Mouse (Mus musculus) c-Kit-positive CD71-positive TER-119-negative erythroid progenitor cells, embryonic 14.5 days (primary cell): ENCODE measurements at regions not wholly inside any gene's neighbourhood (a gene's known extent, or its start where the extent isn't known, plus 50 kb on each side); places are given as distances from the start of the nearest gene placed in this dataset.
"Not testable (repeated sequence)": the region's sequence is repeated elsewhere in the genome, so short reads cannot be mapped to it uniquely, and the experiment has no call there.

Experiments used
- DNase-seq: peaks from one replicate; pipeline ENCODE4 v3.0.0-alpha.2; 2013; ENCODE audit warnings: low read depth

DNA sequence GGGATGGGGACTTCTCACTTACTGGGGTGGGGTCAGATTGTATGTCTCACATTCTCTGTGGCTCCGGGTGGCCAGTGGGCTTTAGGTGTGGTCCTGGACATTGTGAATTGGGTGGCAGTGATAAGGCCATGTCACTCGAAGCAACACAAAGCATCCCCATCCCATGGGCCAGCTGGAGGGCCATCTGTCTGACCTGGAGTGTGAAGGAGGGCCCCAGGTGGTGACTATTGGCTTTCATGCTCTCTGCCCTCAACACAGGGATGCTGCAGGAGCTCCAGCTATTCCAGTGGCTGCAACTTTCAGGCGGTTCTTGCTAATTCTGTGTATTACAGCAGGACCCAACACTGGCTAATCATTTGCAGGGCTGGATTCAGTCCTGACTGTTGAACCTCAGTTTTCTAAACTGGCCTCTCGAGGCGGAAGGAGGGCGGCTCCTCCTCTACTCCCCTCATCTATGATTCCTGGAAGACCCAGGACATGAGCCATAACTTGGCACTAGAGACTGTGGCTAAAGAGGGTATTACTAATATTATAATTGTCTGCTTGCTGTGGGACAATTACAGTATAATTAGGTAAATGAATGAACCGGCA lies 64.1 kb downstream of the 9530068E07Rik start:
- DNase-seq, result no peak

DNA sequence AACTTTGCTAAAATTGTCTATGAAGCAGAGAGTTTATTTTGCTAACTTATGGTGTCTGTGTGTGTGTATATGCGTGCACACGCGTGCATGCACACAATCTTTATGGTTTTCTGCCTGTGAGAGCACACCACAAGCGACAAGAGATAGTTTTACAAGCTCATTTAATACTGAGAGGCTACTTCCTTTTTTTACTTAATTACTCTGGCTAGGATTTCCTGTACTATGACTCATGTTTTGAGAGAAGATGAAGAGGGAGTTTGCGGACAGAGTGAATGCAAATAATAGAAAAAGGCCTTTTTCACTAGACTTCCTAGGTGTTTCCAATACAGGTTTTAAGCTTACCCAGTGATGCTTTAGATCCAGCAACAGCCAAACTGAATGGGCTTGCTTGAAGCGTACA lies 74.9 kb downstream of the 9530068E07Rik start:
- DNase-seq, result not testable (repeated sequence)

DNA sequence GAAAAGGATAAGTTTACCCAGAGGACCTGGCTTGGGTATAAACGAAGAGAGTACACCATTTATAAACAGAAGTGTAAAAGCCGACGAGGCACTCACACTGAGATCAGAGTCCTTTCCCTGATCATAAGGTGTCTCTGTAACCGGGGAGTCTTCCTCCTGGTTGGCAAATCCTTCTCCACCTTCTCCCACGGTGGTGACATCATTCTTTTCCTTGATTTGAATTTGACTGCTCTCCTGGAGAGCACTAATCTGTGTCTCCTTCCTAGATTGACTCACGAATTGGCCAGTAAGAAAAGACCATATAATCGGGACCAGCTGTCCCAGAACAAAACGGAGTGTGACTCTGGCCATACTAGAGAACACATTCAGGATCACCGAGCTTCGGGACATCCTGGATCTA lies 83.9 kb downstream of the 9530068E07Rik start:
- DNase-seq, result not testable (repeated sequence)

DNA sequence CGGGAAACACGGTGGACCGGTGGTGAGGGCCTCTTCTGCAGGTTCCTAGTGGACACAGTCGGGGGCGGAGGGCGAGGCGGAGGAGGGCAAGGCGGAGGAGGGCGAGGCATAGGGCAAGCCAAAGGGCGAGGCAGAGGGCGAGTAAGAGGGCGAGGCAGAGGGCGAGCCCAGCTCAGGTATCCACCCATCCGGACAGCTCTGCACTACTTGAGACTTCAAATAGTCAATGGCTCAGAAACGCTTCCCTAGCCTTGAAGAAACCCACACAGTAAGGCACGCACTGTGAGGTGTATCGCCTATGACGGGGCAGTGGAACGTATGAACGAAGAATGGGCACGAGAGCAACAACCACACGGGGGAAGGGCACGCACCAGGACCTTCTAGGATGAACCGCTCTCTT lies 84.5 kb downstream of the 9530068E07Rik start:
- DNase-seq, result not testable (repeated sequence)

GRCm38 (mm10) chr11:52483534-52483933 lies 87.3 kb downstream of the 9530068E07Rik start:
- not testable (repeated sequence) for DNase-seq

DNA sequence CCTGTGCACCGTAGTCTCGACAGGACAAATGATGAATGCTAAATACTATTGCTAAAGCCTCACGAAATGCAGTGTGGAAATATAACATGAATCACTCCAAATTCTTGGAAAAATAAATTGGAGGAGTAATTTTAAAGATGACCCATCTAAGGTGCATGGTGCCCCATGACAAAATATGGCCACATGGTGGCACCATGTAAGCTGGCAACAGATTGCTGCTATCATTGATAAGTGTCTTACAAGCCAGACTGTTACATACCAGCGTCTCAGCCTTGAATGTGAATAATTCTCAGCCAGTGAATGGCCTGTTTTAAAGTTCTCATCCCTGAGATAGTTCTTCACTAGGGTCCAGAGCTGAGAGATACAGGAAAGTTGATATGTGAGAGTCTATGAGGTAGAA lies 92.3 kb downstream of the 9530068E07Rik start:
- not testable (repeated sequence) for DNase-seq

DNA sequence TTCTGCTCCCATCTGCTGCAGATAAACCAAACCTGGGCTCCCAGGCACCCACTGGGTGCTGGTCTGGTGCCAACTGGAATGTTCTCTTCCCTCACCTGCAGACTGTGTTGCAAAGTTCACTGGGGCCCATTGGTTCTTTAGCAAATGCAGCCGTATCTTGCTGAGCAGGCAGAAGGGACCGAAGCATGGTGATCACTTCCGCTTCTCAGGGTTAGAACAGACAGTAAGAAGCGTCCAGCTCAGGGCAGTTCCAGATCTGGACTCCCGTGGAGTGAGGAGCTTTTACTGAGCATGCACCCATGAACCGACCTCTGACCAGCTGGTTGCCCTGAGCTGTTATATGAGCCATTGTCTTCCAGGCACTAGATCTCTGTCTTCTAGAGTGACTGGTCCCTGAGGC lies 97.1 kb downstream of the 9530068E07Rik start:
- DNase-seq, result no peak

DNA sequence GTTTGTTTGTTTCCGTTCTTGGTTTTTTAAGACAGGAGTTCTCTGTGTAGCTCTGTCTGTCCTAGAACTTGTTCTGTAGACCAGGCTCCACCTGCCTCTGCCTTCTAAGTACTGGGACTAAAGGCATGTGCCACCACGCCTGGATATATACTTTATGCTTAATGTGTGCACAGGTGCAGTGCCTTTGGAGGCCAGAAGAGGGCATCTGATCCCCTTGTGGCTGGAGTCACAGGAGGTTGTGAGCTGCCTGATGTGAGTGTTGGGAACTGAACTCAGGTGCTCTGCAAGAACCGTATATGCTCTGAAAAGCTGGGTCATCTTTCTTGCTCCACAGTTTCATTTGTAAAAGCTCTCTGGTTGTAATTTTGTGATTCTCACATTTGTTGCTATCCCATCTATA lies 100.7 kb downstream of the 9530068E07Rik start:
- DNase-seq, result no peak

DNA sequence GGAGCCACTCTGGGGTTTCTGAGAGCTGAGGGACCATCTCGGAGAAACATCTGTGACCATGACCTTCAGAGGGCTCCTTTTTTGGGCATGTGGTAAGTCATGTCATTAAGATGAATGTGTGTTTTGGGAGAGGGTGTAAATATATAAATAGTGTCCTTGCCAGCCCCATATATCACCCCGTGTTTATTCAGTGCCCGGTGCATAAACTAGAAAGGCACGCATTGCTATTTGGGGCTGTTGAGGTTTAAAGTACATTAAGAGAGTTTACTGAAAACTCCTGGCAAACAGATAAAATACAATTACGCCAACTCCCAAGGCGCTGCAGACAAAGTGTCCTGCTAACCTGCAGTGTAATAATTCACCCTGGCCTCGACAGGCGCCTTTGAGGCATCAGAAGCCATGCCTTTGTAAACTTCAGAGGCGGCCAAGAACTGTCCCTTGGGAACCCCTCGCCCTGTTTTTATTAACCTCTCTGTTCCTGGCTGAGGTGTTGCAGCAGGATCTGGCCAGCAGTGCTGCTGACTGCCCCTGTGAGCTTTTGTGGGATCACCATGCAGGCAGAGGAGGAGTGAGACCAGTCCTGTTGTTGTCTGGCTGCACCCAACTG lies 106.6 kb downstream of the 9530068E07Rik start:
- DNase-seq, result no peak

DNA sequence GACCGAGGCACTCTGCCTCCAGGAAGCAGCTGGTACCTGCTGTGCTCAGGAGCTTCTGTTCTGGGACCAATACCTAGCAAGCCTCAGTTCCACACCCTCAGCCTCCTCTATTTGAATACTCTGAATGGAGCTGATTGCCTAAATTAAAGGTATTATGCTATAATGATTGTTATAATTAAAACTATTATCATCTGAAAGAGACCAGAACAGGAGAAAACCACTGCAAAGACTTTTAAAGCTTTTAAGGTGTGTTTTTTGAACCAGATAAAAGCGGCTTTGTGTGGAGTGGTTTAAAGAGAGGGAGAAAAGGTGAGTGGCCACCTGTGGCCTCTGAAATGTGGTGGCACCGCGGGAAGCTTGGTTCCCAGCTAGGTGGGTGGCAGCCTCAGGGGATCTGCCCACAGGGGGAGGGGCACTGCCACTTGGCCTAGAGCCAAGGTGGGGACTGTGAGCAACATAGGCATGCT lies 115.6 kb downstream of the 9530068E07Rik start:
- DNase-seq, result no peak

GRCm38 (mm10) chr11:52517330-52517729 lies 121.1 kb downstream of the 9530068E07Rik start:
- peak; percentile 6 for DNase-seq

DNA sequence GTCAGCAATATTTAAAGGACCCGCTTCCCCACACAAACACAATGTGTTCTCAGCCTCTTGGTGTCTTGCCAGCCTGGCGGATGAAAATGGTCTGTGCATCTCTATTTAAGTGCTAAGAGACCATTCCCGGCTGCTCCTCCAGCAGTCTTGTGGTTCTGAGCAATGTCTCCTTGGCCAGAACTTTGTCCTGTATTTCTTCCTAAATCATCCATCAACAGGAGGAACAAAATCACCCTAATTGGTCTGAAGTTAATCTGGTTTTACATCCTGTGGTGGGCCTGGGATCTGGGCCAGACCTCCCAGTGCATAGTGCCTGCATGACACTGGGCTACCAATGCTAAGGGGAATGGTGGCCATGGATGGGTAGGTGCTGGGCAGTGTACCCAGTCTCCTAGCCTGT lies 123.6 kb downstream of the 9530068E07Rik start:
- DNase-seq, result no peak

DNA sequence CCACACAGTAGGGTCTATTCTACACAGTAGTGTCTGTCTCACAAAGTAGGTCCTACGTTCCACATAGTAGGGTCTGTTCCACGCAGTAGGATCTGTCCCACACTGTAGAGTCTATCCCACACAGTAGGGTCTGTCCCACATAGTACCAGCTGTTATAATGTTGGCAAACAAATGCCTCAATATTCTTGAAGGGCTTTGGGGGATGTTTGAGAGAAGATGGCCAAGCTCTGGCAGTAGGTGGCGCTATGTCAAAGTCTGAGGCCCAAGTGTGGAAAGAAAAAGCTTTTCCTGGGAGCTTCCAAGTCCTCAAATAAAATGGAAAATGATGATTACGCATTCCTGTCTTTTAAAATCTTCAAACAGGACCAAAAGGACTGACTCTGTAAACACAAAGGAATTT lies 125.7 kb downstream of the 9530068E07Rik start:
- peak; percentile 6 for DNase-seq

DNA sequence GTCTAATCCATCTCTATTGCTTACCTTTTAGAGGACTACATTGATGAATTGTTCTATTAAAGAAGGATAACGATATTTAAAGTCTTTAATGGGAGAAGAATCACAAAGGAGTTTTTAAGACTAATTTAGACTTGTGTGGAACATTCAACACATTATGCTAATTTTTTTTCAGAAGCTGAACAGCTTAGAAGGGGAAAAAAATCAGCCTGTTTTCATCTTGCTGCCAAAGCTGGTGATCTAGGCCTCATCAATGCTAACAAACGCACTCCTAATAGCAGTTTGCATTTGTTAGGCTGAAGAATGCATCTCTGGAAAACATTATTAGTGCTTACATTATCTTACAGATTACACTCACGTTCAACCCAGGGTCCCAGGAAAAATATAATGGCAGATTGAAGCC lies 126.2 kb downstream of the 9530068E07Rik start:
- DNase-seq, result no peak

- DNase-seq, result no peak
Measured at GRCm38 (mm10) chr11:52523191-52523590, 127.0 kb downstream of the 9530068E07Rik start.

DNA sequence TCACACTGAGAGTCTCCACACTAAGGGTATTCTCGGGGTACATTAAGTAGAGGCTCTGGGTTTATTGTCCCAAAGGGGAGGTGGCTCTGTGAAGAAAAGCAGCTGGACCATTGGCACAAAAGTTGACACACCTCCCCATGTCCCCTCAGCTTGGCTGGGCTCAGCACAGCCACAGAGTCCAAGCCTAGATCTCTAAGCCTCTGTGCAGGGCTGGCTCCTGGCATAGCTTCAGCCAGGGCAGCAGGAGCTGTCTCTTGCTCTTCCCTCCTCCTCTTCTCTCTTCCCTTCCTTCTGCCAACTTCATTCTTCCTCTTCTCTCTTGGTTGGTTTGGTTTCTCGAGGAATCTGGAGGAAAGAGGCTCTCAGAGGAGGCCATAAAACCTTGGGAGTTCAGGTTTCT lies 127.4 kb downstream of the 9530068E07Rik start:
- no peak for DNase-seq

DNA sequence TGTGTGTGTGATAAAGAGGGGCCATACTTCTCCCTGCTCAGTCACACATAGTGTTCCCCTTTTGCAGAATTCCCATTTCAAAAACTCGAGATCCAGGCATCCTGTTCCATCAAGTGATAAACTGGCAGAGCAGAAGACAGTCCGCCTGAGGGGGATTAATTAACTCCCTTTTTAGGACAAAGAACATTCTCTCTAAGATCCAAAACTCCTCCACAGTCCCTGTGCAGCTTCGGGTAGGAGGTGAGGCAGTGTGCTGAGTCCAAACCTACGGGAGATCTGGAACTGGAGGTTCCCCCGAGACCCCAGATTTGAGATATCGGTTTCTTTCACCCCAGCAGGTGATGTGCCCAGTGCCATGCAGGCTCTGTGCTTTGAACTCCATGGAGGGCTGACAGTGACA lies 129.2 kb downstream of the 9530068E07Rik start:
- DNase-seq, result no peak

DNA sequence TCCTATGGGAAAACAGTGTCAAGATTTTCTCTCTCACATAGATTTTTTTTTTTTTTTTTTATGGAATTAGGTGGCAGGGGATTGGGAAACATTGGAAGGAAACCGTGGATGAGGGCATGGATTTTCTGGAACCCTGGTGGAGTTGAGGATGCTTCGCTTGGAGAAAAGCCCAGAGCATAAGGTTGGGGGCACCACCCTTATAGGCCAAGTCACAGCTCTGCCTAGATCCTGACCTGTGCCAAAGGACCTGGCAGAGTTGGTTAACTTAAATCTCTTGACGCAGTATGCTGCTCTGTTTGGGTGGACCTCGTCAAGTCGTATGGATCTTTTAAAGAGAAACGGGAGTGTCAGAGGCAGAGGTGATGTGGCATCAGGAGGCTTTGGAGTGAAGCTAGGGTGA lies 130.1 kb downstream of the 9530068E07Rik start:
- no peak for DNase-seq

- DNase-seq, result no peak
Measured at GRCm38 (mm10) chr11:52533379-52533778, 137.2 kb downstream of the 9530068E07Rik start.

- DNase-seq, result no peak
Measured at GRCm38 (mm10) chr11:52534586-52534985, 138.4 kb downstream of the 9530068E07Rik start.

DNA sequence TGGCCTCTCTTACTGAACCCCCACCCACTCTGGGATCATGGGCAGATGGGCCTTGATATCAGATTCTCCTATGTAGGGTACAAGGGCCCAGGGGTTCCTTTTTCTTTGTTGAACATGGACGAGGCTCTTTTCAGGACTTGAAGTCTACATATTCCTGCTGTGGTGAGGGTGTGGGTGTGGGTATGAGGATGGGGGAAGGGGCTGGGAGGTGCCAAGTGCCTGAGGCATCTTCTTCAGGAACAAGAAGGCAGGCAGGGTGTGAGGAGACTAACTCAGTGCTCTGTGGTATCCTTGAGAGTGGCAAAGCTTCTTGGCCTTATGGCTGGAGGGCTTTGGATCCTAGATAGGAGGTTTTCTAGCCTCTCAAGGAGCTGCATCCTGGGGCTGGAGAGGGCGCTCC lies 140.0 kb downstream of the 9530068E07Rik start:
- DNase-seq, result no peak

DNA sequence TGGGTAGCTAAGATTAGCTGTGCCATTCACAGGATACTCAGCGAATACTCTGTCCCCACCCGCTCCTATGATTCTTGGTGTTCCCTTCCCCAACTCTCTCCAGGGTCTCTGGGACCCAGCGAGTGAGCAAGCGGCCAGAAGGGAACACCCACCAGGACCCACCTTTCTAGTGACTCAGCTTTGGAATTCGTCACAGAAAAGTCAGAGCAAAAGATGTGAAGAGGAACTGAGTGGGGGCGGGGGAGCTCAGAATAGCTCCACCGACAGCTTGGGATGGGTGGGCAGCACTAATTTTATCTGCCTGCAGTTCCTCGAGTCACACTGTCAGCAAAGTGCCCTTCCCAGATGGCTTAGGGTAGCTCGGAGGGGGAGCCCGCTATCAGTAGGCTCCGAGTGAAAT lies 140.6 kb downstream of the 9530068E07Rik start:
- no peak for DNase-seq

DNA sequence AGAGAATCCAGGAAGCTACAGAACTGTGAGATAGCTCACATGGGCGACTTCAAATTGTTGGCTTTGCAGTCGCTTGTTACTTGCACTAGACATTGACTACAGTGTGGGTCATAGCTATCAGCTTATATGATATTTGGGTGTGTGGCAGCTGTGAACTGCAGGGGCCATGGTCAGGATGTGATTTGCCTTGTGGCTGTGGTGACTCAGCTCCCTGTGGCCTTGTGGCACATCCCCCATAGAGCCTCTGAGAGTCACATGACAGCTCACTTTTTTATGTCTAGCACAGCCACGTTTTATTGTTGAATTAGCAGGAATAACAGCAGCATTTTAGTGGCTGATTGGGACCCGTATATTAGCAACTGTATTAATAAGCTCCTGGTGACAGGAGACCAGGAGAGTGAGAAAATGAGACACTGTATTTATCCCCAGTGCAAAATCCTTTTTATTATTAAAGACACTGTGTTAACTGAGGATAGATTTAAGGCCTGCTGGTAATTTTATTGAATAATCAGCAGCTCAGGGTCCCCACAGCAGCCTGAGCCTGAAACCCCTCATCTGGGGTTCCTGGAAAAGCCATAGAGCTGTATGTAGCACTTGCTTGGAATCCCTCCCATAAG lies 141.7 kb downstream of the 9530068E07Rik start:
- DNase-seq, result no peak

- no peak for DNase-seq
Measured at GRCm38 (mm10) chr11:52541210-52541609, 145.0 kb downstream of the 9530068E07Rik start.
